Mouse (Mus musculus): ENCODE measurements around the gene 4932438A13Rik. TPM values are rescaled to one million over a fixed set of nuclear protein-coding genes. Genes with fewer than 3 reads are reported as not detected.

The 4932438A13Rik gene
- total and polyA plus RNA-seq, 3 experiments = 5.9 to 20.3 (median 14.7) TPM

- H3K4me1 ChIP-seq (ENCODE audit: control insufficient read depth in 1 of 2, insufficient read depth in 2 of 2) = peaks cover 2 to 13% of the 10 kb centered on the region in 2 experiments; a peak in 2 of 4 replicates
- H3K9ac ChIP-seq (ENCODE audit: insufficient read depth, low read depth) = no peak overlapping the region
- dilution Hi-C loops (cut with MboI; ENCODE audit: extremely low pct_ligation_motif_present, extremely low pct_unique_long_range_greater_than_20kb, low sequenced_read_pairs) (no loop called here), in situ Hi-C loops (cut with MboI; ENCODE audit: low pct_ligation_motif_present, low pct_unique_long_range_greater_than_20kb, low sequenced_read_pairs) (no loop called here)
- no peaks in the 10 kb centered on the region for H3K27me3 ChIP-seq (replicated peaks)
- no peak for DNase-seq (ENCODE audit: extremely low read depth)
- H3K36me3 ChIP-seq (replicated peaks in 1 of 2; ENCODE audit: control insufficient read depth in 1 of 2, insufficient read depth in 1 of 2, low read length in 1 of 2) = no peaks in the 10 kb centered on the region
- H3K27ac ChIP-seq (ENCODE audit: insufficient read depth, low read depth) = no peak overlapping the region
- no peak overlapping the region for H3K4me3 ChIP-seq (replicated peaks in 1 of 3; ENCODE audit: low read depth in 2 of 3, low read length in 2 of 3, poor library complexity in 1 of 3)
- H3K79me2 ChIP-seq (replicated peaks; ENCODE audit: control insufficient read depth, extremely low read depth, insufficient read depth, poor library complexity, severe bottlenecking) = no peaks in the 10 kb centered on the region
- no peak overlapping the region for H3K4me2 ChIP-seq (ENCODE audit: insufficient read depth, low read depth, poor library complexity, severe bottlenecking)
- no peak for TF ChIP-seq ZC3H11A (IDR thresholded peaks at IDR 0.05; ENCODE audit: low read depth, low read length)
- H3K9me3 ChIP-seq (replicated peaks; ENCODE audit: low read length) = no peaks in the 10 kb centered on the region
These were observed 43.5 kb upstream of the 4932438A13Rik start for GRCm38 (mm10) chr3:36819402-36819801.

GRCm38 (mm10) chr3:36821037-36821436 lies 41.9 kb upstream of the 4932438A13Rik start:
- TF ChIP-seq CHD2 (IDR thresholded peaks at IDR 0.05; ENCODE audit: low read length) = no peak
- TF ChIP-seq MAZ (IDR thresholded peaks at IDR 0.05; ENCODE audit: low read depth, low read length) = no peak
- TF ChIP-seq MXI1 (IDR thresholded peaks at IDR 0.05; ENCODE audit: low read depth, low read length) = no peak
- TF ChIP-seq NRF1 (IDR thresholded peaks at IDR 0.05; ENCODE audit: low read depth, low read length) = no peak
- no peak for TF ChIP-seq HCFC1 (IDR thresholded peaks at IDR 0.05; ENCODE audit: low read depth, low read length)
- no peak for TF ChIP-seq POLR2AphosphoS2 (IDR thresholded peaks at IDR 0.05; ENCODE audit: low read depth, low read length)
- TF ChIP-seq EP300 (IDR thresholded peaks at IDR 0.05; ENCODE audit: low read length) = no peak
- no peak for TF ChIP-seq TBP (conservative IDR thresholded peaks at IDR 0.05; ENCODE audit: low read depth, low read length)
- no peak for TF ChIP-seq USF2 (conservative IDR thresholded peaks at IDR 0.05; ENCODE audit: low read depth, low read length)
- TF ChIP-seq SMC3 (IDR thresholded peaks at IDR 0.05; ENCODE audit: low read depth, low read length) = no peak
- TF ChIP-seq UBTF (IDR thresholded peaks at IDR 0.05; ENCODE audit: low read depth, low read length) = no peak
- no peak for TF ChIP-seq JUN (IDR thresholded peaks at IDR 0.05; ENCODE audit: insufficient read depth, low read depth, low read length)
- no peak for TF ChIP-seq BHLHE40 (IDR thresholded peaks at IDR 0.05; ENCODE audit: low read depth, low read length)
- H3K9ac ChIP-seq (ENCODE audit: insufficient read depth, low read depth) = no peak overlapping the region
- H3K4me2 ChIP-seq (ENCODE audit: insufficient read depth, low read depth, poor library complexity, severe bottlenecking) = no peak overlapping the region
- no peak for DNase-seq (ENCODE audit: extremely low read depth)
- H3K4me1 ChIP-seq (ENCODE audit: control insufficient read depth in 1 of 2, insufficient read depth in 2 of 2) = peaks cover 5 to 13% of the 10 kb centered on the region in 2 experiments
- H3K4me3 ChIP-seq (replicated peaks in 1 of 3; ENCODE audit: low read depth in 2 of 3, low read length in 2 of 3, poor library complexity in 1 of 3) = no peak overlapping the region
- H3K9me3 ChIP-seq (replicated peaks; ENCODE audit: low read length) = no peaks in the 10 kb centered on the region
- in situ Hi-C loops (cut with MboI; ENCODE audit: low pct_ligation_motif_present, low pct_unique_long_range_greater_than_20kb, low sequenced_read_pairs) = no loop called here
- no peaks in the 10 kb centered on the region for H3K79me2 ChIP-seq (replicated peaks; ENCODE audit: control insufficient read depth, extremely low read depth, insufficient read depth, poor library complexity, severe bottlenecking)
- H3K27ac ChIP-seq (ENCODE audit: insufficient read depth, low read depth) = no peak overlapping the region
- H3K27me3 ChIP-seq (replicated peaks) = no peaks in the 10 kb centered on the region
- H3K36me3 ChIP-seq (replicated peaks in 1 of 2; ENCODE audit: control insufficient read depth in 1 of 2, insufficient read depth in 1 of 2, low read length in 1 of 2) = no peaks in the 10 kb centered on the region
- dilution Hi-C loops (cut with MboI; ENCODE audit: extremely low pct_ligation_motif_present, extremely low pct_unique_long_range_greater_than_20kb, low sequenced_read_pairs) = no loop called here

GRCm38 (mm10) chr3:36825098-36825497 lies 37.8 kb upstream of the 4932438A13Rik start:
- H3K79me2 ChIP-seq (replicated peaks; ENCODE audit: control insufficient read depth, extremely low read depth, insufficient read depth, poor library complexity, severe bottlenecking) = no peaks in the 10 kb centered on the region
- H3K4me1 ChIP-seq (ENCODE audit: control insufficient read depth in 1 of 2, insufficient read depth in 2 of 2) = peaks cover 0 to 3% of the 10 kb centered on the region in 2 experiments; a peak in 2 of 4 replicates
- H3K27ac ChIP-seq (ENCODE audit: insufficient read depth, low read depth) = no peak overlapping the region
- H3K27me3 ChIP-seq (replicated peaks) = no peaks in the 10 kb centered on the region
- TF ChIP-seq ETS1 (conservative IDR thresholded peaks at IDR 0.05; ENCODE audit: low read depth, low read length) = no peak
- TF ChIP-seq ZNF384 (IDR thresholded peaks at IDR 0.05; ENCODE audit: low read depth, low read length) = peak; percentile 7; the same call in 1 of the 2 replicates
- in situ Hi-C loops (cut with MboI; ENCODE audit: low pct_ligation_motif_present, low pct_unique_long_range_greater_than_20kb, low sequenced_read_pairs) (loop anchor here (25.0 kb wide), 2 partner anchors 188 to 362 kb away; no protein-coding TSS in a partner anchor), dilution Hi-C loops (cut with MboI; ENCODE audit: extremely low pct_ligation_motif_present, extremely low pct_unique_long_range_greater_than_20kb, low sequenced_read_pairs) (no loop called here)
- H3K4me3 ChIP-seq (replicated peaks in 1 of 3; ENCODE audit: low read depth in 2 of 3, low read length in 2 of 3, poor library complexity in 1 of 3) = no peak overlapping the region
- no peak overlapping the region for H3K4me2 ChIP-seq (ENCODE audit: insufficient read depth, low read depth, poor library complexity, severe bottlenecking)
- no peak overlapping the region for H3K9ac ChIP-seq (ENCODE audit: insufficient read depth, low read depth)
- no peak for DNase-seq (ENCODE audit: extremely low read depth)
- H3K9me3 ChIP-seq (replicated peaks; ENCODE audit: low read length) = no peaks in the 10 kb centered on the region
- H3K36me3 ChIP-seq (replicated peaks in 1 of 2; ENCODE audit: control insufficient read depth in 1 of 2, insufficient read depth in 1 of 2, low read length in 1 of 2) = no peaks in the 10 kb centered on the region

Measured in CH12.LX (cell line).